ENCODE assay signal across 8 mouse cellular contexts in genomic region chrX:137667011-137667410, GRCm38 (mm10).
DNase-seq lines count a peak whose midpoint lies in the region; ATAC-seq lines count a peak whose summit lies in the region.

No protein-coding gene starts in this region.

- H3K36me3 ChIP-seq in embryonic facial prominence, embryonic 11.5 days (replicated peaks; ENCODE audit: control insufficient read depth, insufficient read depth, low read depth, low read length) = no peaks in the 10 kb centered on the region
- H3K36me3 ChIP-seq in embryonic facial prominence, embryonic 10.5 days (replicated peaks) = no peaks in the 10 kb centered on the region

- no peaks in the 10 kb centered on the region for H3K4me1 ChIP-seq in embryonic facial prominence, embryonic 11.5 days (ENCODE audit: control insufficient read depth, insufficient read depth, low read length)
- no peaks in the 10 kb centered on the region for H3K4me1 ChIP-seq in embryonic facial prominence, embryonic 10.5 days

- no peak for ATAC-seq in embryonic facial prominence, embryonic 11.5 days (replicated peaks; ENCODE audit: insufficient number of reproducible peaks, low FRiP score, low TSS enrichment, low read depth)

- 32% methylated on average over 2 of the region's 2 CpGs for WGBS in embryonic facial prominence, embryonic 11.5 days
- 38% methylated on average over 2 of the region's 2 CpGs for WGBS in embryonic facial prominence, embryonic 10.5 days

- H3K27ac ChIP-seq in embryonic facial prominence, embryonic 11.5 days (replicated peaks; ENCODE audit: low read depth, low read length) = no peak overlapping the region
- H3K27ac ChIP-seq in embryonic facial prominence, embryonic 10.5 days (replicated peaks) = no peak overlapping the region

- H3K9ac ChIP-seq in embryonic facial prominence, embryonic 11.5 days (replicated peaks; ENCODE audit: low read length) = no peak overlapping the region

- H3K9me3 ChIP-seq in embryonic facial prominence, embryonic 11.5 days (replicated peaks; ENCODE audit: control insufficient read depth, low read length) = no peaks in the 10 kb centered on the region
- no peaks in the 10 kb centered on the region for H3K9me3 ChIP-seq in embryonic facial prominence, embryonic 10.5 days

- H3K4me3 ChIP-seq in embryonic facial prominence, embryonic 11.5 days (ENCODE audit: low read depth, low read length) = no peak overlapping the region
- H3K4me3 ChIP-seq in embryonic facial prominence, embryonic 10.5 days = no peak overlapping the region

- H3K4me2 ChIP-seq in embryonic facial prominence, embryonic 11.5 days (ENCODE audit: low read depth, low read length) = no peak overlapping the region

- intact Hi-C loops in left cerebral cortex, postnatal 25 days (cut with DNase I) = loop anchor here (10.0 kb wide), 1 partner anchor 508 kb away; no protein-coding TSS in a partner anchor

- no peaks in the 10 kb centered on the region for H3K27me3 ChIP-seq in embryonic facial prominence, embryonic 11.5 days (ENCODE audit: control insufficient read depth, insufficient read depth, low read length)
- peaks cover 5% of the 10 kb centered on the region; the same call in 1 of the 2 replicates for H3K27me3 ChIP-seq in embryonic facial prominence, embryonic 10.5 days (replicated peaks; ENCODE audit: low read depth, poor library complexity, severe bottlenecking)

- DNase-seq in embryonic facial prominence, embryonic 11.5 days (ENCODE audit: low spot score) = peak; percentile 64
- no peak for DNase-seq in embryonic facial prominence, embryonic 10.5 days (ENCODE audit: low spot score)
- peak; percentile 0 for DNase-seq in left cerebral cortex, adult 11 months (ENCODE audit: low spot score)
- DNase-seq in left cerebral cortex, adult 8-10 months (ENCODE audit: low spot score in 2 of 2) = no peak
- DNase-seq in Muller cell, postnatal 12 days (ENCODE audit: inconsistent ontology term) = peak; percentile 31
- DNase-seq in left cerebral cortex, postnatal 25 days (ENCODE audit: low spot score in 2 of 2) = peak; percentile 14 to 45
- DNase-seq in urinary bladder, postnatal 25 days (ENCODE audit: low spot score) = no peak
- no peak for DNase-seq in thymus, postnatal 4 days

Comparison
In these comparisons a context has a peak if more than half of its experiments do, and no peak if none do; other contexts are left out.
1. DNase-seq: peak in embryonic facial prominence, embryonic 11.5 days (single experiment), left cerebral cortex, adult 11 months (single experiment), Muller cell, postnatal 12 days (single experiment) and left cerebral cortex, postnatal 25 days (2 of 2); none in embryonic facial prominence, embryonic 10.5 days (single experiment), left cerebral cortex, adult 8-10 months (0 of 2), urinary bladder, postnatal 25 days (single experiment) and thymus, postnatal 4 days (single experiment).